Mouse (Mus musculus) embryo, embryonic 10.5 days (tissue): Measurements from ENCODE around the gene Myo10.

ENCODE experiments used
- DNase-seq: peaks from one replicate; pipeline ENCODE4 v3.0.0-alpha.2; 2015; ENCODE audit warnings: low spot score

The Myo10 gene

DNA sequence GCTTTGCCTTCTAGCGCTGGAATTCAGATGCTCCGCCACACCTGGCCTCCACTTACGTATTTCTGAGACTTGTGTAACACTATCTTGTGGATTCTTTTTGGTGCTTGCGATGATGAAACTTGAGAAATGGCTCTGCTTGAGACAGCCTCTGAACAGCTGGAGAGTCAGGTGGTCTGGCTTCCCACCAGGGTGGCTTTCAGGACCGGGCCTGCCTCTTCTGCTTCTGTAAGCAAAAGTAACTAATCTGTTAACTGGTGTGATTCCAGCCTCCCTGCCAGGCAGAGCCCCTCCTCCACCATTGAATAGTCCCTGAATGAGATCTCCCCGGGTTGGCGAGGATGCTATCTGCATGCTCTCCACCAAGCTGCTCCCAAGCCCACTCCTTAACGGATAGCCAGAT is 140.0 kb downstream of the Myo10 start:
- peak; percentile 72 for DNase-seq

DNA sequence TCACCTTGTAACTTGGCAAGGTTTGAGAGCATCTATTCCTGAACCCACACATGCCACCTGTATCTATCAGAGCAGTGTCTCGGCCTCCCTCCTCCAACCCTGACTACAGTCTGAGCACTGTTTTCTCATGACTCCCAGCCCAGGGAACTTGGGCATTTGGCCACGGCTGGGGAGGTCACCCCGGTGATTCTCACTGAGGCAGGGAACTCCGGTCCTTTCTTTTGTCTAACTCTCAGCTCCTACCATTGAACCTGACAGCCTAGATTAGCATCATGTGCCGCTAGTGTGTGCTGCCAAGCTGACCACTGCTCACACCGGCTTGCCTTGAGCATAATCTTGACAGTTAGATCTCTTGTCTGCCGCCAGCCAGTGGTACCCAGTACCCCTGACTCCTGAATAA is 140.8 kb downstream of the Myo10 start:
- DNase-seq: no peak

GRCm38 (mm10) chr15:25764653-25765352 is 142.5 kb downstream of the Myo10 start:
- DNase-seq: no peak

DNA sequence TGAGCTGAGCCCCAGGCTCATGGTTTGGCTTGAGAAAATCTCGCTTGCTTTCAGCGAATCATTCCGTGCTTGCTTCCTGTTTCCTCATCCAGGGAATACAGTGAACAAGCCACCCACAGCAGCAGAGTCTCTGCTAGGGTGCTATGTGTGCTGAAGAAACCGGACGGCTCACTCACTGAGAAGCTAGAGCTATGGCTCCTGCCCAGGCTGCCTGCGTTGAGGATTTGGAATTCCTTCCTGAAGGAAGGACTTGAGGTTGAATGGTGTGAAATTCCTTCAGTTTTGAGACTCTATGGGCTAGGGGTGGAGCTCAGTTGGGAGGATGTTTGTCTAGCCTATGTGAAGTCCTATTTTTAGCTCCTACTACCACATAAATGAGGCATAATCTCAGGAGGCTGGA is 145.5 kb downstream of the Myo10 start:
- no peak for DNase-seq

- DNase-seq: no peak
These were observed 147.4 kb downstream of the Myo10 start for GRCm38 (mm10) chr15:25769524-25770255.

GRCm38 (mm10) chr15:25771782-25772181 is 149.5 kb downstream of the Myo10 start:
- no peak for DNase-seq

DNA sequence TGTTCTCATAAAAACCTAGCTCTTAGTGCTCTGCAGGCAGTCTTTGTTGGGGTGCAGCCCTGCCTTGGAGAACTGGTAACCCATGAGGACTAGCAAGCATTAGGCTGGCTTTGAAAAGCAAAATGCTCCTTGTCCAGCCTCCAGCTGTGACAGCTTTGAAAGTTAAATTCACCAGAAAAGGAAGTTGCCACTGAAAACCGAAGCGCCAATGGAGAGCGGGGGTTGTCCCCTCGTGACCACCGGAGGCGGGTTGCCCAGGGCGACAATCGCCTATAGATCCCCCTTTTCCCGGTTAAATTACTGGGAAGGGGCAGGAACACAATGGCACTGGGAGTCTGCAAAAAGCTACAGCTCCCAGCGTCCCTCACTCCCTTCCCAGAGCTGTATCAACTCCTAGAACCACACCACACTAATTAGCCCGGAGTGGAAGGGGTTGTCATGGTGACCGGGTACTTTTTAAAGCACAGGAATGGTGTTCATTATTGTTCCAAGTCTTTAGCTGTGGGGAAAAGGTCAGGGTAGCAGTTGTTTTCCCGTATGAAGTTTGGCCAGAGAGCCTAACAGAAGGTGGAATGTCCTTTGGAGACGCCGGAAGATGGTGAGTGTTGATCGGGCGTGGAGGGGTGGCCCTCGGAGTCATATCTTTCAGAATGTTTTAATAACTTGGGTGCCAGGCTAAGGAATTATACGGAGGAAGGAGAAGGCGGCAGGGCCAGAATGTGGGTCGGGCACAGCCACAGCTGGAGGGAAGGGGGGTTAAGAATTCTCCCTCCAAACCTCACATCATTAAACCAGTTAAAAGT is 151.6 kb downstream of the Myo10 start:
- DNase-seq: peak; percentile 95

- DNase-seq: no peak
These were observed 156.6 kb downstream of the Myo10 start for GRCm38 (mm10) chr15:25778937-25779336.

DNA sequence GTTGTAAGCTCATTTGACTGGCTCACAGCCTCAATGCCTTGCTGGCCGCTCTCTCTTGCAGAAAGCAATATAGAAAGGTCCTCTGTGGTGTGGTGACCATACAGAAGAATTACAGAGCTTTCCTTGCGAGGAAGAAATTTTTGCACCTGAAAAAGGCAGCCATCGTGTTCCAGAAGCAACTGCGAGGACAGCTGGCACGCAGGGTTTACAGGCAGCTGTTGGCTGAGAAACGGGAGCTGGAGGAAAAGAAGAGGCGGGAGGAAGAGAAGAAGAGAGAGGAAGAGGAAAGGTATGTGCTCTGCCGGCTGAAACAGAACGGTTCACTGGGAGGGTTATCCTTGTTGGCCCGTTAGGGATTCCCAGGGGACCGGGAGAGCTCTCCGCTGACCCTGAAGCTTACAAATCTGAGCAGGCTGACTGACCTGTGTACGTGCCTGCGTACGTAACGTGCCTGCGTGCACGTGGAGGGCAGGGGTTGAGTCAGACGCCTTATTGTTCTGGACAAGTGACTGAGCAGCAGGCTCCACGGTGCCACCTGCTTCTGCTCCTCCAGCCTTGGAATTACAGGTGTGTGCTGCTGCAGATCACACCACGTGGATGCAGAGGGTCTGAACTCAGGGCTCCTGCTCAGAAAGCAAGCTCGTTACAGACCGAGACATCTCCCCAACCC is 157.3 kb downstream of the Myo10 start:
- no peak for DNase-seq

DNA sequence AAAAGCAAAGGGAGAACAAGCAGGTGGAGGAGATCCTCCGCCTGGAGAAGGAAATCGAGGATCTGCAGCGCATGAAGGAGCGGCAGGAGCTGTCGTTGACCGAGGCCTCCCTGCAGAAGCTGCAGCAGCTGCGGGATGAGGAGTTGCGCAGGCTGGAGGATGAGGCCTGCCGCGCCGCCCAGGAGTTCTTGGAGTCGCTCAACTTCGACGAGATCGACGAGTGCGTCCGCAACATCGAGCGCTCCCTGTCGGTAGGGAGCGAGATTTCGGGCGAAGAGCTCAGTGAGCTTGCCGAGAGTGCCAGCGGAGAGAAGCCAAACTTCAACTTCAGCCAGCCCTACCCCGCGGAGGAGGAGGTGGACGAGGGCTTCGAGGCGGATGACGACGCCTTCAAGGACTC is 158.7 kb downstream of the Myo10 start:
- no peak for DNase-seq

DNA sequence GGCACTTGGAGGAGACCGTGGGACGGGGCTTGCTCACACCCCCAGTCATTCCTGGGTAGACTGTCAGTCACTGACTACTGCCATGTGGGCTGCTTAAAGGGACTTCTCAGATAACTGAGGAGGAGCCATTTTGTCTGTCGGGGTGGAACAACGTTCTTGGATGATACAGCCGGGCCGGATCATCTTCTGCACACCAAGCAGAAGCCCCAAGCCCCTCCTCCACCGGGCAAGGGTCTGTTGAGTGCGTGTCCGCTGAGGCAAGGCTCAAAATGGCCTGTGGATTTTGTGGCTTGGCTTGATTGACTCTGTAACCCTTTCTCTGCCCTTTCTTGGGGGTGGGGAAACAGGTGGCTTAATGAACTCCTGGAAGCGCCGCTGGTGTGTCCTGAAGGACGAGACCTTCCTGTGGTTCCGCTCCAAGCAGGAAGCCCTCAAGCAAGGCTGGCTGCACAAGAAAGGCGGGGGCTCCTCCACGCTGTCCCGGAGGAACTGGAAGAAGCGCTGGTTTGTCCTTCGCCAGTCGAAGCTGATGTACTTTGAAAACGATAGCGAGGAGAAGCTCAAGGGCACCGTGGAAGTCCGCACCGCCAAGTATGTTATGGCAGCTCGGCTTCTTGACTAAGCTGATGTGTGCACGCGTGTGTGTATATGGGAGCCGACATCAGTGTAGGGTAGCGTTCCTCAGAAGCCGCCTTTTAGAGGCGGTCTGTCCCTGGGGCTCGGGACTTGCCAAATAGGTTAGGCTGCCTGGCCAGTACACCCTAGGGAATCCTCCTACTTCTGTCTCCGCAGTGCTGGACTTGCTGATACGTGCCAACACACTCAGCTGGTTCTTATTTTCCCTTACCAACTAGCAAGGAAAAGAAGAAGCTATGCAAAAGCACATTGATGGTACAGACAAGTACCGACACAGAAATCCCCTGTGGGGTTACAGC is 163.4 kb downstream of the Myo10 start:
- DNase-seq: no peak

DNA sequence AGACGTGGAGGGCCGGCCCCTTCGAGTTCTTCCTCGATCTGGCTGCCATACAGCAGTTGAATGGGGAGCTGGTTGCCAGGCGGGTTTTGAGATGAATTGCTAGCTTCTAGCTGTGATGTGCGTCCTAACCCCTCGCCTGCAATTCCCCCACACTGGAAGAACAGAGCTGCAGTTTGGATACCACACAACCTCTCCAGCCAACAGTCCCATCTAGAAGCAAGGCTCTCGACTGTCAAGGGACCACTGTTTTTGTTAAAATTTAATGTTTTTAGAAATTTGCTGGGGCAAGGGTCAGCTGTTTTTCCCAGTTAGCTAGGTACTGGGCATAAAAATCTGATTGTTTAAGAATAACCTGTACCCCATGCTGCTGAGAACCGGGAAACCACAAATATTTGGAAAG is 165.1 kb downstream of the Myo10 start:
- no peak for DNase-seq

DNA sequence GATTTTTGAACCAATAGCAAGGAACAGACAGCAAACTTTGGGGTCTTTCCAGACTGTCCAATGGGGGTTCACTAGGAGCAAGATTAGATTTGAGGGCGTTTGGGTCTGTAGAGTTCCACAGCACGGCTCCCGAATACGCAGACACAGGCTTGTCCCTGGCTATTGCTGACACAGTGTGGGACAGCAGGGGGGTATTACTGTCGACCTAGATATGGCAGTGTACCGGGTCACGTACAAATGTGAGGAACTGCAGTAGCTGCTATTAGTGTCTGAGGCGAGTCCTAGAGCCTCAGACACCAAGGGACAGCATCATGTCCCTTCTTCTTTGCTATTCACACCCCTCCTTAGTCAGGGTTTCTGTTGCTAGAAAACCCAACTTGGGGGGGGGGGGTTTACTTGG is 165.6 kb downstream of the Myo10 start:
- no peak for DNase-seq

DNA sequence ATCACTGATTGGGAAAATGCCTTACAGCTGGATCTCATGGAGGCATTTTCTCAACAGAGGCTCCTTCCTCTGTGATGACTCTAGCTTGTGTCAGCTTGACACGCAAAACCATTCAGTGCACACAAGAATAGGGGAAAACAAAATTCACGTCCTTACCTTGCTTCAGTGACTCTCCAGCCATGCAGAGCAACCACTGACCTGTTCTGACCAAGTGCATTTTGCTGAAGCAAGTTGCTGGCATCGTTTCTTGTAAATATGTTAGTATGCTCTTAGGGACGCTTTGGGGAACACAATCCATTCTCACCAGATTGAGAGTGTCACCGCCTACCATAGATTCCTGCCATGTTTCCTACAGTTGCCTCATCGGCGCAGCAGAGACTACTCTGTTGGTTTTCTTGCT is 166.2 kb downstream of the Myo10 start:
- no peak for DNase-seq

DNA sequence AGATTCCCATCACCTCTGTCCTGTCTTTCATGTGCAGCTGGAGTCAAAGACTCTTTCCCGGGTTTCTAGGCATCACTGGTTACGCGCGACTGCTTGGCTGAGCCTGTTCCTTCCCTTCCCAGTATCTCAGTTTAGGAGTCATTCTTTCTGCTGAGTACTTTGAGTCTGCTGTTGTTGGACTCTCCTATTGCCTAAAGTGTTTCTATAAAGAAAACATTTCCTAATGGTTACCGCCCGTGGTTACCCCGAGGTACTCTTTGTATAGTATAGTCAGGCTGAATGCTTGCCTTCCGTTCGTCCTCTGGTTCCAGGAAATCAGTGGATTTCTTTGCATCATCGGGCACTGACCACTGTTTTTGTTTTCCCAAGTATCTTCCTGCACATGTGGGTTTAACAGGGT is 166.9 kb downstream of the Myo10 start:
- no peak for DNase-seq

DNA sequence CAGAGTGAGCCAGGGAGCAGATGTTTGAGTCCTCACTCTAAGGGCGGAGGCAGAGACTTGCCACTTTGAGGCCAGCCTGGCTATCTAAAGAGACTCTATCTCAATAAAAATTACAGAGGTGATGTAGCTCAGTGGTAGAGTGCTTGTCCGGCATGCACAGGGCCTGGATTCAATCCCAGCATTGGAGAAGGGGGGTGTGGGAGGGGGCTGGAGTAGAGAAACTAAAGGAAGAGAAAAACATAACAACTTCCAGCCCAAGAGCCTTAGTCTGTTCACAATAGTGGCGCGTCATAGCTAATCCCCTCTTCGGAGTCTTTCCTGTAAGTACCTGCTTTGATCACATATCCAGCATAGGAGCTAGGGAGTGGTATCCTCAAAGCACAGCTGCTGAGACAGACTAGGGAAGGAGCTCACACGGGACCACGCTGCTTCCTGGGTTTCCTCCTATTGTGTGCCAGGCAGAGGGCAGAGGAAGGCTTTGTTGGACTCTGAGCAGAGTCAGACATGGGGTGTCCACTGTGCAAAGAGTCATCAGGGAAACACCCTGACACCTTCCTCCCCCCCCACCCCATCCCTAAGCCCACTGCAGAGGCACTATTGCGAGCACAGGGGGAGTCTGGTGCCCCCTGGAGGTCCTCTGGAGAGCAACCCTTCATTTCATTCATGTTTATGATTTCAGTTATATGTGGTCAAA is 169.5 kb downstream of the Myo10 start:
- peak; percentile 28 for DNase-seq

DNA sequence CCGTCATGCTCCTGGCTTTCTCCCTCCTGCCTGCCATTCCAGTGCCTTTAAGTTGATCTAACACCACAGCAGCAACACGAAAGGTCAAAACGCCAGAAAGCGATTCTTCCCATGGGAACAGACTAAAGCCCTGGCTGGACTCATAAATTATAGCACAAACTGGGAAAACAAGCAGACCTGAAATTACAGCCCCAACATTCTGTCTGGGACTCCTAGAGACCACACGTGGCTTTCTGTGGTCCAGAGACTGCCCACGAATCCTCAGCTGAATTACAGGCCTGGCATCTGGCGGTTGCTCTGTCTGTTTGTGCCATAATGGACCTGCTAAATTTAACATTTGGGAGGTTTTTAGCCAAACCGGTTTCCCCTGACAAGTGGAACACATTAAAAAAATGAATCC is 171.8 kb downstream of the Myo10 start:
- peak; percentile 55 for DNase-seq

GRCm38 (mm10) chr15:25795496-25795895 is 173.2 kb downstream of the Myo10 start:
- no peak for DNase-seq

DNA sequence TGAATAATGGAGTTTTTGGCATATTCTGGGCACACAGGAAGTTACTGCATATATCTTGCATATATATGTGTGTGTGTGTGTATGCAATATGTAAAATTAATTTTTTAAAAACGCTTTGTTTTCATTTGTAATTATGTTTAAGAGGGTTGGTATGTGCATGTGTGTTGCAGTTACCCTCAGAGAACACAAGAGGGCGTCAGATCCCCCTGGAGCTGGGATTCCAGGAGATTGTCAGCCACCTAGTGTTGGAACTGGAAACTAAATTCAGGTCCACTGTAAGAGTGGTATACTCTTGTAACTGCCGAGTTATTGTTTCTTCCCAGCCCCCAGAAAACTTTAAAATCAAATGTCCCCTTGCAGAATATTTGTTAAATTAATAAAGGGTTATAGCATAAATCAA is 174.0 kb downstream of the Myo10 start:
- peak; percentile 71 for DNase-seq

DNA sequence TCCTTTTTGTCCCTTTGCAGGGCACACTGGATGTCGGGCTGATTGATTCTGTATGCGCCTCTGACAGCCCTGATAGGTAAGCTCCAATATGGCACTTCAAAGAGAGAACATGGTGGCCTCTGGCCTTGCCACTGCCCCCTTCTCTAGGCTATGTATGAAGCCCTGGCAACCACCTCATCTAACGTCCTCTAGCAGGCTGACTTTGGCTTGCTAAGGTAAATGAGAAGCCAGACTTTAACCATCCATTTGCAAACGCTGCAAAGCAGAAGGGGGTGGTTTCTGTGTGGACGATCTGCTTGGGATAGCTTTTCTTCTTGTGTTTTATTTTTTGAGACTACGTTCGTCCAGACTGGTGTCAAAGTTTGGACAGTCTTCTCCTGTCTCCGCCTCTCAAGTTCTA is 174.9 kb downstream of the Myo10 start:
- DNase-seq: no peak

GRCm38 (mm10) chr15:25797888-25798287 is 175.6 kb downstream of the Myo10 start:
- no peak for DNase-seq
